Mouse (Mus musculus) embryo, embryonic 11.5 days (tissue): Measurements from ENCODE around the gene Psme3.
"Not testable (repeated sequence)": the region's sequence is repeated elsewhere in the genome, so short reads cannot be mapped to it uniquely, and the experiment has no call there.

Experiments
- DNase-seq: peaks from one replicate; pipeline ENCODE4 v3.0.0-alpha.2; 2012; ENCODE audit warnings: low read depth, low spot score

Gene Psme3

DNA sequence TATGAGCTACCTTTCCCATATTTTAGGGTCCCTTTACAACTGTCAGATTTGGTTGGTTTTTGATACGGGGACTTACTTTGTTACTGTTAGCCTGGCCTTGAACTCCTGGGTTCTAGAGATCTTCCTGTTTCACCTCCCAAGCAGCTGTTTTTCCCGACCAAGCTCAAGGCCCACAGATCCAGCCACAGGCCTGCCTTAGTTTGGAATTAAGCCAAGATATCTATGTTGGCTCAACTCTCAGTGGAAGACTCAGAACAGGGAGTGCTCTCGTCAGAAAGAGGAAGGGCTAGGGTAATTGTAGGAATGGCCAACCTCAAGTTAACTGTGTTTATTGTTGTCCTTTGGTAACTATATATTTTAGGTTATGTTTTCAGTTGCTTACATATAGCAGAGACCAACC lies 3.9 kb upstream of the Psme3 start:
- no peak for DNase-seq

DNA sequence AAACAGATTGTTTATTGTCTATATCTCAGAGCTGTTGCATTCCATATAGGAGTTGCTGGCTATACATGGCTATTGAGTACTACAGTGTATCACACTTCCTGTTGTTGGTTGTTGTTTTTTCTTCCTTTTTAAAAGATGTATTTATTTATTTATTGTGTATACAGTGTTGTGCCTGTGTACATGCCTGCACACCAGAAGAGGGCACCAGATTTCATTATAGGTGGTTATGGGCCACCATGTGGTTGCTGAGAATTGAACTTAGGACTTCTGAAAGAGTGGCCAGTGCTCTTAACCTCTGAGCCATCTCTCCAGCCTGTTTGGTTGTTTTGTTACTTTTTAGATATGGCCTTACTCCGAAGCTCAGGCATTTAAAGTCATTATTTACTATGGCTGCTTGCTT lies 1.4 kb upstream of the Psme3 start:
- no peak for DNase-seq

DNA sequence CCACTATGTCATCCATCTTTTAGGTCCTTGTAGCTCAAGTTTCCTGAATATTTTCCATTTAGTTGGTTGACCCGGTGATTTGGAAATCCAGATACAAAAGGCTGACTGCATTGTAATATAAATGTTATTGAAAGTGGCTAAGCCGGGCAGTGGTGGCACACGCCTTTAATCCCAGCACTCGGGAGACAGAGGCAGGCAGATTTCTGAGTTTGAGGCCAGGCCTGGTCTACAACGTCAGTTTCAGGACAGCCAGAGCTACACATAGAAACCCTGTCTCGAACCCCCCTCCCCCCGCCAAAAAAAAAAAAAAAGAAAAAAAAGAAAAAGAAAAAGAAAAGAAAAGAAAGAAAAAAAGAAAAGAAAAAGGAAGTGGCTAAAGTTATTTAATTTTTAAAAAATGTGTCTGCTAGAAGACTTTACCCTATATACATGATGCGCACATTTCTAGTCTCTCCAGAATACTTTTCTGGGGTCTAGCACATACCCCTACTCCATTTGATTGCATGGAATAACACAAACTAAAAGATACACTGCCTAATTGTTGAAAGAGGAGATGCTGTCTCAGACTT lies 847 bp upstream of the Psme3 start:
- no peak for DNase-seq

DNA sequence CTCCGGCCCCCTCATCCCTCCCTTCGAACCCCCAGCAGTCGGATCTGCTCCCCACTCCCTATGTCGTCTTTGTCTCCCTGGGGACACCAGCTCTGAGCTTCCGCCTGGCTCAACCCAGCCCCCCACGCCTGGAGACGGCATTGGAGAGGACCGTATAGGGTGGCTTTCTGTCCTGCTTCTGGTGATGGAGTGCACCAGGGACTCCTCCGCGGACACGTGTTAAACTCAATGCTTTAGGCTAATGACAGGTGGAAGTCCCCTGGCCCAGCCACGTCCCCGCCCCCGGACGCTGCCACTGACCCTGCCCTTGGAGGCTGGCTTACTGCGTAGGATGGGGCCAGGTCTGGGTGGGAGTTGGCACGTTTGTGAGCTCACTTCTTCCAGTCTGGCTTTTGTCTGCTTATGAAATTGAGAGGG lies 496 bp downstream of the Psme3 start:
- no peak for DNase-seq

DNA sequence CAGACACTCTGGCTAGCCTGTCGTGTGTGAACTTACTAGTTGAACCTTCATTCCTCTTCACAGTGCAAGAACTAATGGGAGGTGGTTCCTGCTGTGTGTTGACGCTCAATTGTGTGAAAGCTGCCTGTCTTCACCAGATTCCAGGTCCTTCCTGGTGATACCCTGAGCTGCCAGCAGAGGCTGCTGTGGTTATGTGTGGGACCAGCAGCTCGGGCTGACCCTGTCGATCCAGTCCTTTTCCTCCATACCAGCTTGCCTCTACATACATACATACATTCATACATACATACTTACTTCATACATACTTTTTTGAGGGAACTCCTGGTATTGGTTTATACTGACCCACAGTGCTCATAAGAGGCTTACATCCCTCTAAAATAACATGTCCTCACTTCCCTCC lies 7.6 kb downstream of the Psme3 start:
- DNase-seq: peak; percentile 45

DNA sequence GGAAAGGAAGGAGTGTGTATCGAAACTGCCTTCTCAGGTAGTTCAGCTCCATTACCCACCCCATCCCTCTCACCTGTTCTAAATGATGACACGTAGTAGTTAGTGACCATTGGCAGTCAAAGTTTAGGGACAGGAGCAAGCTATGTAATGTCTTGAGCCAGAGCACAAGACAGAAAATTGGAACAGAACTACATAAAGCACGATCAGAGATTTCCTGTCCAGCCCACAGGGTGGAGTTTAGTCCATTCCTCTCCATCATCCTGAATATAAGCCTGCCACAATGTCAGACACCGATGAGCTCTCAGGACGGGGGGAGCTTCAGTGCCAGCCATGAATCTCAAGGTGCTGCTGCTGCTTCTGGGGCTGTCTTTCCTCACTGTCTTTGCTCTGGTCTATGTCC lies 8.8 kb downstream of the Psme3 start, which contains the start of gene Aoc2:
Aoc2 (plus strand) TSS at position 301 of the 400 bp plus-strand sequence.
- no peak for DNase-seq

DNA sequence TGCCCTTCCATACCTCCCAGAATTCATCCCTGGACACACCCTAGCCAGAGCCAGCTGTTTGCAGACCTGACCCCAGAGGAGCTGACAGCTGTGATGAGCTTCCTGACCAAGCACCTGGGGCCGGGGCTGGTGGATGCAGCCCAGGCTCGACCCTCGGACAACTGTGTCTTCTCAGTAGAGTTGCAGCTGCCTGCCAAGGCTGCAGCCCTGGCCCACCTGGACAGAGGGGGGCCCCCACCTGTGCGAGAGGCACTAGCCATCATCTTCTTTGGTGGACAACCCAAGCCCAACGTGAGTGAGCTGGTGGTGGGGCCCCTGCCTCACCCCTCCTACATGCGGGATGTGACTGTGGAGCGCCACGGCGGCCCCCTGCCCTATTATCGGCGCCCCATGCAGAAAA lies 9.2 kb downstream of the Psme3 start:
- not testable (repeated sequence) for DNase-seq

DNA sequence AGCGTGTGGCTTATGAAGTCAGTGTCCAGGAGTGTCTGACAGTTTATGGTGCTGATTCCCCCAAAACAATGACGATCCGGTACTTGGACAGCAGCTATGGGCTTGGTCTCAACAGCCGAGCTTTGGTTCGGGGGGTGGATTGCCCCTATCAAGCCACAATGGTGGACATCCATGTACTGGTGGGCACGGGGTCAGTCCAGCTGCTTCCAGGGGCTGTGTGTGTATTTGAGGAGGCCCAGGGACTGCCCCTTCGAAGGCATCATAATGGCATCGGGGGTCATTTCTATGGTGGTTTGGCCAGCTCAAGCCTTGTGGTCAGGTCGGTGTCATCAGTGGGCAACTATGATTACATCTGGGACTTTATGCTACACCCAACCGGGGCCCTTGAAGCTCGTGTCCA lies 10.1 kb downstream of the Psme3 start:
- DNase-seq: no peak

DNA sequence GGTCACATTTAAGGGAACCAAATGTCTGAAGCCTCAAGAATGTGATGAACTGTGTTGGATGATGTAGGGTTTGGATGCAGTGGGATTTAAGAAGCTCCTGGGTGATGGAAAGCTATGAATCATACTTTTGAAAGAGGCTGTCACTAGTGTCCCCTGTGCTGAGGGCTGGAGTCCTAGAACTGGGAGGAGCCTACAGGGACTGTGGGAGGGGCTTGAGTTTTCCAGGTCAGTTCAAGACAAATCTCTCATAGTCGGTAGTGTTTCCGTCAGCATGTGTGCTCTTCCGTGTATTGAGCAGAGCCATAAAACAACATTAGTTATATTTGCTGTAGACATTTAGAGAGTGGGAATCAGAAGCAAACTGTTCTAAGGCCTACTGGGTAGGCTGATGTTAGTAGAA lies 11.3 kb downstream of the Psme3 start:
- DNase-seq: no peak

DNA sequence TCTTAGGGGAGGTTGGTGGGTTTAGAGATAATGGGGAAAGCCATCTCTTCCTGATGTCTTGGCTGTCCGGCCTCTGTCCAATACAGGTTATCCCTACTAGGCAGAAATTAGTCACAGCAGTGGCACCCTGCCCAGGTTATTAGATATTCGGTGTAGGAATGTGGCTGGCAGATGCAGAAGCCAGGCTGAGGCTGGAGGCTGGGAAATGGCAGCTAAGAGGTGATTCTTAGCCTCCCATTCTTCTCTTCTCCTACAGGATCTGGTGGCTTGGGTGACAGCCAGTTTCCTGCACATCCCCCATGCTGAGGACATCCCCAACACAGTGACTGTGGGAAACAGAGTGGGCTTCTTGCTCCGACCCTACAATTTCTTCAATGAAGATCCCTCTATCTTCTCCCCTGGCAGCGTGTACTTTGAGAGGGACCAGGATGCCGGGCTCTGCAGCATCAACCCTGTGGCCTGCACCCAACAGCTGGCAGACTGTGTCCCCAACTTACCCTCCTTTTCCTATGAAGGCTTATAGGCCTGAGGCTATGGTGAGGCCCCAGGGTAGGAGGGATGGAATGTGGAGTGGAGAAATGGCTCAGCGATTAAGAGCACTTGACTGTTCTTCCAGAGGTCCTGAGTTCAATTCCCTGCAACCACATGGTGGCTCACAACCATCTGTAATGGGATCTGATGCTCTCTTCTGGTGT lies 13.1 kb downstream of the Psme3 start:
- no peak for DNase-seq

DNA sequence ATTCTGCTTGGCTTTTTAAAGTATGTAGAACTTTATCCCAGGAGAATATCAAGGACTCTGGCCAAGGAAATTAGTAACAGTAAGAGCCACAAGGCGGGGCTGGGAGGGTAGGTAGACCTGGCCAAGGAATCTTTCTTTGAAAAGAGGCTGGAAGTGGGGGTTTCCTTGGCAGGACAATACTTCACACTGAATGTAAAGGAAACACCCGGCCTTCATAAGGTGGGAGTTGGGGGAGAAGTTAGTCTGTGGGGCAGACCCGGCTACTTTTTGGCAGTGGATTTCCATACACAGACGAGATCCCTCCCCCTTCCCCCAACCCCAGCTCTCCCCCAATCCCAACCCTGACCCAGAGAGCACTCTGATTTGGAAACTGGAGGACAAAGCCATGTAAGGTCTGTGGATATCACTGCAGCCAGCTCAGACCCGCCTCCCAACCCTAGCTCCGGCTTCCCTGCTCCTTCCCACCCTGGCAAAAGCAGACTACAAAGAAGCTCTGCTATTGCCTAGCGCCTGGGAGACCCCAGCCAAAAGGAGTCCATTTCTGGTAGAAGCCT lies 14.4 kb downstream of the Psme3 start, which contains the start of gene Aoc3:
Aoc3 (plus strand) TSS at position 235 of the 554 bp plus-strand sequence.
- DNase-seq: no peak

DNA sequence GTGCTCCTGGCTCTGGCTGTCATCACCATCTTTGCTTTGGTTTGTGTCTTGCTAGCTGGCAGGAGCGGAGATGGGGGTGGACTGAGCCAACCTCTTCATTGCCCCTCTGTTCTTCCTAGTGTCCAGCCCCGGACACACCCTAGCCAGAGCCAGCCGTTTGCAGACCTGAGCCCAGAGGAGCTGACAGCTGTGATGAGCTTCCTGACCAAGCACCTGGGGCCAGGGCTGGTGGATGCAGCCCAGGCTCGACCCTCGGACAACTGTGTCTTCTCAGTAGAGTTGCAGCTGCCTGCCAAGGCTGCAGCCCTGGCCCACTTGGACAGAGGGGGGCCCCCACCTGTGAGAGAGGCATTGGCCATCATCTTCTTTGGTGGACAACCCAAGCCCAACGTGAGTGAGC lies 14.9 kb downstream of the Psme3 start:
- not testable (repeated sequence) for DNase-seq

DNA sequence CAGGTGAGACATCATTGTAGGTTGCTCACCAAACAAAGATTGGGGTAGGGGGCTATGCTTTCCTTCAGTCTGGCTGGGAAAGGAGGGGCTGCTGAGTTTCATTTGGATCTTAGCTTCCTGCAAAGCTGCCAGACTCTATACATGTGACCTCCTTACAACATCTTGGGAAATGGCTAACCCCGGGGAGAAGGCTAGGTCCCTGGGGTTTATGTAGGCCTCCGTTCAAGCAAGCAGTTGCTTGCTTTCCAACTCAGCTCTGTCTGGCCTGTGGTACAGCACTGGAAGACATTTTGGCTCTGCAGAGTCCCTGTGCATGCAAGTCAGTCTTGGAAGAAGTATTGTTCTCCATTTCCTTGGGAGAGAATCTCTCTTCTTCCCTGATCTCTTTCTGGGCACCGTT lies 16.5 kb downstream of the Psme3 start:
- no peak for DNase-seq

DNA sequence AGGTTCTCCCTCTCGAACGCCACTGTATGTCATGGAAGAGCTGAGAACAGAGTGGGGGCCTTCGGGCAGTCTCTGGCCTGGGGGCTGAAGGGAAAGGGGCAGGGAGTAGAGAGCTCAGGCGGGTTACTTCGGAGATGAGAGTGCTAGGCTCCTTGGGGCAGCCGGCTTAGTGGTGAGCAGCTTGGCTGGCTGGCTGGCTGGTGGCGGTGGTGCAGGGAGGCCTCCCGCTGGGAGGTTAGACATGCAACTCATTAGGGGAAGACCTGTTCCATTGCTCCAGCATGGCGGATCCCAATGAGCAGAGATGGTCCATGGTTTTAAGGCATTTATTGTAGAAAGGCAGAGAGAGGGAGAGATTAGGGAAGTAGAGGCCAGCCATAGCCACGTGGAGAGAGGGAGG lies 18.0 kb downstream of the Psme3 start:
- no peak for DNase-seq

DNA sequence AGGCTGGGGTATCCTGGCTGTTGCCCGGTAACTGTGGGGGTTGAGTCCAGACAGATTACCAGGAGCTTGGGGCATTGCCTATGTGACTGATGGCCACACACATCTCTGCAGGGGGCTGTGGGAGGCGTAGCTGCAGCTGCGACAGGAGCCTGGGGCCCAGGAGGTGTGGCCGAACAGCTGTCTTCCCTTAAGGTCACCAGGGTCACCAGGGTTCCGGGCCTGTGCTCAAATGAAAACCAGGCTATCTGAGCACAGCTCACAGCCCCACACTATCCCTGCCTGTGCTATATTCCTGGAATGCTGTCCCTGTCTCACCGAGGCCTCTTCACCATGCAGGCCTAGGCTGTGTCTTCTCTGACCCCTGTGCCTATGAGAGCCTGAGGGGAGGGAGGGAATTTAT lies 18.5 kb downstream of the Psme3 start:
- no peak for DNase-seq

DNA sequence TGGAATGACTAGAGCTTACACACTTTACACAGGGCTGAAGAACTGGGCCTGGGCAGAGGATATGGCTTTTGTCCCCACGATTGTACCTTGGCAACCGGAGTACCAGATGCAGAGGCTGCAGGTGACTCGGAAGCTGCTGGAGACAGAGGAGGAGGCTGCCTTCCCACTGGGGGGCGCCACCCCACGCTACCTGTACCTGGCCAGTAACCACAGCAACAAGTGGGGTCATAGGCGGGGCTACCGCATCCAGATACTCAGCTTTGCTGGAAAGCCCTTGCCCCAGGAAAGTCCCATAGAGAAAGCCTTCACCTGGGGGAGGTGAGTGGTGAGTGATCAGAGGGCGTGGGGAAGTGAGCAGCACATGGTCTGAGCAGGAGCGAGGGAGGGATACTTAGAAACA lies 19.7 kb downstream of the Psme3 start:
- no peak for DNase-seq

DNA sequence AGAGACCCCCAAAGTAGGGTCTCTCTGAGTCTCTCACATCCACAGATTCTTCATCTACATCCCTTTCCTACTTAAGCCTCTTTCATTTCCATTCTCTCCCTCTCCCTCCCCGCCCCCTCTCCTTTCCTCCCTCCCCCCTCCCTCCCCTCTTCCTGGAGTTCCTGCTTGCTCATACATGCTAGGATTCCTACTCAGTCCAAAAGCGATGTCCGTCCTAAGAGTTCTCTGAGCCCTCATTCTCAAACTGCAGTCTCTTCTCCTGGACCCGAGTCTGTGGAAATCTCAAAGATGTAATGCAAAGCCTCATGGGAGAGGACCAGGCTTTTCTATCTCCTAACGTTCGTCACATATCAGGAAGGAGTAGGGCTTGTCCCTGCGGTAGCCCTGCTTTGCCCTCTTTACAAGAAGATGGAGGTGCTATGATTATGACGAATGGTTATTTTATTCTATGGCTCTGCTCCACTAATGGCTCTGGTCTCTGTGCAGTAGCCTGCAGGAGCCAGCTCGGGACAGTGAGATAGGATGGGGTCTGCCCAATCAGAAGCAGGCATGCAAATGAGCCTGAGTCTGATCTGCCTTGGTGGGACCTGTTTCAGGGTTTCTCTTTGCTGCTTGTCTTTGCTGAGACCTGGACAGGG lies 22.2 kb downstream of the Psme3 start:
- DNase-seq: peak; percentile 53

DNA sequence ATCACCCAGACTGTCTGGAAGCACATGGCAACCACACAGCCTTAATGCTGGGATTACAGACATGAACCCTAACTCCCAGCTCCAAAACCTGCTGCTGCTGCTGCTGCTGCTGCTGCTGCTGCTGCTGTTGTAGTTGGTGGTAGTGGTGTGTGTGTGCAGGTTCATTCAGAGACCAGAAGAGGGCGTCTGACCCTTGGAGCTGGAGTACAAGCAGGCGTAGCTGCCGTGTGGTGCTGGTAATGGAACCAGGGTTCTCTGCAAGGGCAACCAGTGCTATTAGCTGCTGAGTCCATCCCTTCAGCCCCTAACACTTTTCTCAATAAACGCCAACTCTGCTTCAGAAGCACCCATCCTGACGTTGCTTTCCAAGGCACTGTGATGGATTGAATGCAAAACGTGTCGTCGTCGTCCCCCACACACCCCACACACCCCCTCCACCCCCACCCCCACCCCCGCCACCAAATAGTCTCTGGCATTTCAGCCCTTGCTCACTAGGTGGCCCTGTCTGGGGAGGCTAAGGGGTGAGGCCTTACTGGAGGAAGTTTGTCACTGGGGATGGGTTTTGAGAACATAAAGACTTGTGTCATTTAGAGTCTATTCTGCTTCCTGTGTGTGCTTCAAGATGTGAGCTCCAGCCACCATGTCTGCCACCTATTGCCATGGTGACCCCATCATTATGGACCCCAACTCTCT lies 31.2 kb downstream of the Psme3 start:
- no peak for DNase-seq

DNA sequence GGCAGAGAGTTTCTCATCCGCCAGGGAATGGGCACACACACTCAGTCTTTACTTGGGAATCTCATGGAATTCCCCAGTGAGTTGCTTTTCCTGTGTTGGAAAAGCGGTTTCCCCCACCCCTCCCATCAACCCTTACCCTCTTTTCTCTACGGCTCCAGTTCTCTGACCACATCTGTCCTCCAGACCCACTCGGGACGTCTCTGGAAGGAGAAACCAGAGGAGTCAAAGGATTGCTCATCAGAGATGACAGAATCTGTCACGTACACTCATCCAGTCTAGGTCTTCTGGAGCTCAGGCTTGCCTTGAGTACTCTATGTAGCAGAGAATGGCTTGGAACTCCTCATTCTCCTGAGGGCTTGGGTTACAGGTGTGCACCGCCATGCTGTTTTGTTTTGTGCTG lies 32.8 kb downstream of the Psme3 start:
- no peak for DNase-seq

DNA sequence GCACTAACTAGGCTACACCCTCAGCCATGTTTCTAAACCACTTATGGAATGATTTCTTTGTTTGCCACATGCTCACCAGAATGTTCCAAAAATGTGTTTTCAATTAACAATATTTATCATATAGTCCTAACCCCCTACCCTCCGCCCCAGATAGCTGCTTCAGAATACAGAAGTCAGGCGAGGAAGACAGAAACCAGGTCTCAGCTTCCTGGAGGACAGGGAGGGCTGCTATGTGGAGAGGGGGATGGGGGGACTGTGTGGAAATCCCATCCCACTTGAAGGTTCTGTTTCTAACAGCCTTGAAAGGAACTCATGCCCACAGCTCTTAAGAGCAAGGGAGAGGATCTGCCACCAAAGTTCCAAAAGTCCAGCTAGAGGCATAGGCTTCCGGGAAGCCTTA lies 33.2 kb downstream of the Psme3 start:
- DNase-seq: no peak

DNA sequence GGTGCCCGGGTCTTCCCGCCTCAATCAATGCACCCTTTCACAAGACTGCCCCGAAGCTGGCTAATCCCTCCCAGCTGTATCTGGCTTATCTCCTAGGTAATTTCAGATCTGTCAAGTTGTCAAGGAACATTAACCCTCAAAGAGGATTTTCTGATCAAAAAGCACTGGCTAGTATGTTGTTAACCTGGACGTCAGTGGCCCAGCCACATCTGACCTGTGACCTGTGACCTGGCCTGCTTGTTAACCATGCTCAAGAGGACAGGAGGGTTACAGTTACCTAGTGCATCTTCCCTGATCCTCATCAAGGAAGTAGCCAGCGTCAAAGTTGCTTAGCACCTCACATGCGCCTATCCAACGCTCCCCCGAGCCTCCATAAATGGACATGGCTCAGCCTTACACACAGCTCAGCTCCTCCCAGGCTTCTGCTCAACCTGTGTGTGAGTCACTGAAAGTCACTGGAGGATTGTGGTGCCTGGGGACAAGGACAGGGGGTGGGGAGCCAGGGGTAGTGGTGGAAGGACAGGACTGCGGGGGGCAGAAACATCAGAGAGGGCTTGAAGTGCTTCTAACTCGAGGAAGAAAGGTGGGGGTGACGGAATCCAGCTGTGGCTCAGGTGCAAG lies 35.2 kb downstream of the Psme3 start:
- DNase-seq: no peak

DNA sequence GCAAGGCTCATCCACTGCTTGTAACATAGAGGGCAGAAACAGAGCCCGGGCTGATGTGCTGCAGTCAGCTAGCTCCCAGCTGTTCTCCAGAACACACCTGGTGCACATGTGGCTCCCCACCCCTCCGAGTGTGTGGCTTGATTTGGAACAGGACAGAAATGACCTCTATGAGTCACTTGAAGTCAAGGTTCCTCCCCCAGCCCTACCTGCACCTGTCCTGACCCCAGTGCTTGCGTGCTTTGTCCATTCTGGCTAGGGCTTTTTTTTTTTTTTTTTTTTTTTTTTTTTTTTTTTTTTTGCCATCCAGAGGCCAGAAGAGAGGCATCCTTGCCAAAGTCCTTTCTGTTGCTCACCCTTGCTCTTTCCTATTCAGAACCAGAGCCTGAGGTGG lies 35.7 kb downstream of the Psme3 start:
- DNase-seq: no peak
